Mouse (Mus musculus): ENCODE results near the gene Ifit1bl2.

The Ifit1bl2 gene

DNA sequence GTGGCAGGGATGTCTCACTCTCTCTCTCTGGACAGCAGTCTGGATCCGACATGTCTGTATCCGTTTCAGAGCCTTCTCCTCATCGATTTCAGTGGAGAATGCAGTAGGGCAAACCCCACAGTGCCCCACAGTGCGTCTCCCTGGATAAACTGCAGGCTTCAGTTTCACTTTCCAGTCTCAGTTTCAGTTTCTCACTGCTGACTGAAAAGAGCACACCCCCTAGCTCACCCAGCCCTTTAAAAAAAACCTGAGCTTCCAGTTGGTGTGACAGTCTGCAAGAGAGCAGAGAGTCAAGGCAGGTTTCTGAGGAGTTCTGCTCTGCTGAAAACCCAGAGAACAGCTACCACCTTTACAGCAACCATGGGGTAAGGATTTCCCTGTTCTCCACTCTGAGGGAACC, at the start of gene Ifit1bl2, which contains the start of gene Ifit1:
TSS of gene Ifit1bl2 (minus strand) at position 121 of the 400 bp plus-strand sequence.
TSS of gene Ifit1 (plus strand) at position 249 of the 400 bp plus-strand sequence.
- in situ Hi-C loops (cut with MboI, MseI): loop anchor here in 1 of 2 experiments (5.0 to 25.0 kb wide), 2 partner anchors 93 to 303 kb away; no protein-coding TSS in a partner anchor

DNA sequence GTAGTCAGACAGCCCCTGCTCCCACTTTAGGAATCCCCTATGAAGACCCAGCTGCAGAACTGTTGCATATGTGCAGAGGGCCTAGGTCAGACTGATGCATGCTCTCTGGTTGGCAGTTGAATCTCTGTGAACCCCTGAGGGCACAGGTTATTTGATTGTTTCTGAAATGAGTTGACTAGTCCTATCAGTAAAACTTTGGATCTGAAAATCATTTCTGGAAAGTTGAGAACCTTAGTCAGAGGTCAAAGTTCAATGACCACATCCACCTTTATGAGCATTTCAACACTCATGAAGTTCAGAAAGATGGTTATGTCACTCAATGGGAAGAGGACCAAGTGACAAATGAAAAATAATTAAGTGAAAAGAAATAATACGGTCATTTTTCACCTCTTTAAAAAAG, 45.0 kb upstream of the Ifit1bl2 start:
- in situ Hi-C loops (cut with MboI, MseI): loop anchor here in 1 of 2 experiments (5.0 kb wide), 1 partner anchor 1407 kb away; no protein-coding TSS in a partner anchor

- in situ Hi-C loops (cut with MboI, MseI): loop anchor here in 1 of 2 experiments (5.0 kb wide), 2 partner anchors 92 to 1407 kb away; no protein-coding TSS in a partner anchor
Observed at GRCm38 (mm10) chr19:34684857-34685256, 44.3 kb upstream of the Ifit1bl2 start.

DNA sequence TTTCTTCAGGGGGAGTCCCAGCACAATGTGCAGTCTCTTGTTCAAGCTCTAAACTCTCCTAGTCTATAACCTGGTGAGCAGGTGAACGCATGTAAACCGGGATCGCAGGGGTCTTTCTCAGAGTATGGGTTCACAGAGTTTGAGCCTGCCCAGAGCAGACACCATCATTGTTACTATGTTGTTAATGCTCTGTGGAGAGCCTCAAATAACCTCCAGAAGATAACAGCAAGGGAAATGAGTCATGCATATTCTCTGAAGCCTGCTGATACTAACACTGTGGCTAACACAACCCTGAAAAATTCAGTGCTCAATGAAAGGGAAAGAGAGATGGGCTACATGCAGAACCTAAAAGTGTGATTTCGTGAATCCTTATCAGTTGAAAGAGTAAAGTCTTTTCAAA, 37.9 kb upstream of the Ifit1bl2 start:
- in situ Hi-C loops (cut with MboI, MseI): loop anchor here (5.0 kb wide), 3 partner anchors 89 to 449 kb away; no protein-coding TSS in a partner anchor

- in situ Hi-C loops (cut with MboI, MseI): loop anchor here in 1 of 2 experiments (5.0 kb wide), 1 partner anchor 1404 kb away; no protein-coding TSS in a partner anchor
Observed at GRCm38 (mm10) chr19:34673476-34673875, 32.9 kb upstream of the Ifit1bl2 start.

DNA sequence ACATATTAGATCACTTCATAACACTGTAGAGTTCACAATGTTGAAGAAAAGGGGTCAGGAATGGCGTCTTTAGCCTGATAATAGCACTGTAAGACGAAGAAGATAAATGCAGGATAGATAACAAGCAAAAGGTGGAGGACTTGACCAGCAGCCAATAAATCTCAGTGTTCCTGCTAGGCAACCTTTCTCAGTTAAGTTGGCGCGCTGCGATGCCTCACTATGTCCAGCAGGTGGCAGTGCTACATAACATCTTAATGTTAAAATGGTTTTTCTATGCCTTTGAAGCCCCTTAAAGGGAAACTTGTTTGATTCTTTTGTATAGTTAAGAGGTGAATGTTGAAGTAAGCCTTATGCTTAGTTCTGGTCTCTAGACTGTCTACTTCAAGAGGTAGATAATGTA, 25.6 kb upstream of the Ifit1bl2 start:
- in situ Hi-C loops (cut with MboI, MseI): loop anchor here in 1 of 2 experiments (10.0 kb wide), 1 partner anchor 331 kb away; no protein-coding TSS in a partner anchor

GRCm38 (mm10) chr19:34662740-34663139, 22.2 kb upstream of the Ifit1bl2 start:
- in situ Hi-C loops (cut with MboI, MseI): loop anchor here in 1 of 2 experiments (10.0 kb wide), 1 partner anchor 328 kb away; no protein-coding TSS in a partner anchor

DNA sequence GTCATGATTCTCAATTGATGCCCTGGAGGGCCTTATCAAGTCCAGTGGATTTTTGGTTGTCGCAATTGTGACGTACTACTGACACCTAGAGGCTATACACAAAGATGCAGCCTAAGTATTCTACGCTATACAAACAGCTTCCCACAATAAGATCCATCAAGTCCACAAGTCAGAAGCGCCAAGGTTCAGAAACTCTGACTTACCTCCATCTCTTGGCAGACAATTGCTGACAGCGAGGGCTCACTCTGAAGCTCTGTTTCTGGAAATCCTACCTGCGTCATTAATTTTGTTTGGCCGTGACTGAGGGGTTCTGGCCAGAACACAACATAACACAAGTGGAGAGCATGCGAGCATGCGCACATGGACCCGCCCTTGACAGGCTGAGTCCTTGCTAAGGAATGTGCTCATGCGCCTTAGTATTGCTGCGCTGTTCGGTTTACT, 21.5 kb upstream of the Ifit1bl2 start:
- in situ Hi-C loops (cut with MboI, MseI): loop anchor here in 1 of 2 experiments (10.0 kb wide), 1 partner anchor 327 kb away; no protein-coding TSS in a partner anchor

- in situ Hi-C loops (cut with MboI, MseI): loop anchor here in 1 of 2 experiments (10.0 kb wide), 1 partner anchor 112 kb away; no protein-coding TSS in a partner anchor
Observed at GRCm38 (mm10) chr19:34656511-34657298, 16.2 kb upstream of the Ifit1bl2 start.

GRCm38 (mm10) chr19:34655227-34655805, 14.8 kb upstream of the Ifit1bl2 start:
- in situ Hi-C loops (cut with MboI, MseI): loop anchor here in 1 of 2 experiments (10.0 kb wide), 1 partner anchor 111 kb away; no protein-coding TSS in a partner anchor

GRCm38 (mm10) chr19:34650997-34651396, 10.5 kb upstream of the Ifit1bl2 start:
- in situ Hi-C loops (cut with MboI, MseI): loop anchor here (5.0 to 10.0 kb wide), 2 partner anchors 106 to 149 kb away; no protein-coding TSS in a partner anchor

DNA sequence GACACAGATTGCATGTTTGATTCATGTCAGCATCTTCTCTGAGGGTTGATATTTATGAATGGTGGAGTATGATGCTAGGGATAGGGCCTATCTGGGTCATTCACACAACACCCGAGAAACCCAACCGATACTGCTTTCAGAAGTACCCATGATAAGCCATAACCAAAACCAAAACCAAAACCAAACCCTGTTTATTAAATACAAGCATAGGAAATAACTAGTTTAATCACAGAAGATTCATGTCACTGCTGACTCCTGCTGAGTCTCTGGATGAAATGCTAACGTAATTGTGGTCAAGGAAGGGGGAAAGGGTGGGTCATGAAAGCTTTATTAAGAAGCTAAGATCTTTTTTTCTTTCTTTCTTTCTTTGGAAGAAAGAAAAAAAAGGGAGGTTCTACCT, 9.7 kb upstream of the Ifit1bl2 start:
- in situ Hi-C loops (cut with MboI, MseI): loop anchor here (5.0 to 10.0 kb wide), 2 partner anchors 105 to 148 kb away; no protein-coding TSS in a partner anchor

- in situ Hi-C loops (cut with MboI, MseI): loop anchor here in 1 of 2 experiments (25.0 kb wide), 1 partner anchor 310 kb away; no protein-coding TSS in a partner anchor
Observed at GRCm38 (mm10) chr19:34647630-34648029, 7.1 kb upstream of the Ifit1bl2 start.

DNA sequence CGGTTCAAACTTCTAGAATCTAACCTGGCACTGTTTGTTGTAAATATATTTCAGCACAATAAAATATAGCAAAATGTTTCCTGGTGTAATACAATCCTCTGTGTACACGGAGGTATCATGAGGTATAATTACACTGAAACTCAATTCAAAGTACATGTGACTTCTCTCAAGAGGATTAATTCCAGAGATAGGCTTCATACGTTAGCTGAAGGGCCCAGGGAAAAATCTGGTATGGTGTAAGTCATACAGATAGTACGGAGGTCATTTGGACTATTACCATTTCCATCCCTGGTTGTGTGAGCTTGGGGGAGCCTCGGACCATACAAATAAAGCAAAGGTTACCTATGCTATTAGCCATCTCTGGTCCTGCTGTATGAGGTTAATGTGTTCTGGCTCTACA, 2.1 kb upstream of the Ifit1bl2 start:
- in situ Hi-C loops (cut with MboI, MseI): loop anchor here in 1 of 2 experiments (5.0 to 25.0 kb wide), 2 partner anchors 95 to 305 kb away; no protein-coding TSS in a partner anchor

- in situ Hi-C loops (cut with MboI, MseI): loop anchor here in 1 of 2 experiments (25.0 kb wide), 1 partner anchor 300 kb away; no protein-coding TSS in a partner anchor
Observed at GRCm38 (mm10) chr19:34636933-34637557, 3.5 kb downstream of the Ifit1bl2 start.

DNA sequence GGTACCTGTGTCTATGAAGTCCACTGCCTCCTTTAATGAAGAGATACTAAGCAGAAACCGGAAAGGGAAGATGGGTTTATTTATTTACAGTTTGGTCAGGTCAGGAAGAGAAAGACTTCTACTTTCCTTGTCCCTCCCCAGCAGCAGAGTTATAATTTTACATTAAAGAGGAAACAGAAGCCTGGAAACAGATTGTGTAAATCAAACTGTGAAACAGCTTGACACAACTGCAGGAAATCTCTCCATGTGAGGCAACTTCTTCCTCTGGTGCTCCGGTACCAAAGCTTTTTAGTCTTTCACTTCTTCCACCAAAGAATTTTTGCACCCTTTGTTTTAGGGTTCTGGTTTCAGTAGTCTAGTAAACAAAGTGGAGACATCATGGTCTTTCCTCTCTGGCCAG, 7.1 kb downstream of the Ifit1bl2 start:
- in situ Hi-C loops (cut with MboI, MseI): loop anchor here in 1 of 2 experiments (25.0 kb wide), 1 partner anchor 296 kb away; no protein-coding TSS in a partner anchor

GRCm38 (mm10) chr19:34631487-34631886, 9.1 kb downstream of the Ifit1bl2 start:
- in situ Hi-C loops (cut with MboI, MseI): loop anchor here in 1 of 2 experiments (25.0 kb wide), 1 partner anchor 294 kb away; no protein-coding TSS in a partner anchor

GRCm38 (mm10) chr19:34627496-34627895, 13.0 kb downstream of the Ifit1bl2 start:
- in situ Hi-C loops (cut with MboI, MseI): loop anchor here in 1 of 2 experiments (25.0 kb wide), 1 partner anchor 290 kb away; no protein-coding TSS in a partner anchor

DNA sequence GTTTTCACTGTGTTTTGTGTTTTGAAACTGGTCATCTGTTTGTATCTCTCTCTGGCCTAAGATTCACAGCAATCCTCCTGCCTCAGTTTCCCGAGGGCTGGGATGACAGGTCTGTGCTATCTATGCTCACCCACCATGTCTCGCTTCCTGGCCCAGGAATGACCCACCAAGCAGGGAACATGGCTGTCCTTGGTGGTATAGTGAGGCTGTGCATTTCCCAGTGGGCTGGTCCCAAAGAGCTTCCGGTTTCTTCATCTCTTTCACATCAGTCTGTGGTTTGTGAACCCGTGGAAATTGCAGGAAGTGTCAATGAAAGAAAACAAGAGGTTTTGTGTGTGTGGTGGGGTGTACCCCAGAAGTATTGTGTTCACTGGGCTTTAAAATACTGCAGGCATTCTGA, 15.9 kb downstream of the Ifit1bl2 start:
- in situ Hi-C loops (cut with MboI, MseI): loop anchor here (5.0 to 25.0 kb wide), 2 partner anchors 82 to 287 kb away; no protein-coding TSS in a partner anchor

- in situ Hi-C loops (cut with MboI, MseI): loop anchor here in 1 of 2 experiments (5.0 kb wide), 1 partner anchor 81 kb away; no protein-coding TSS in a partner anchor
Observed at GRCm38 (mm10) chr19:34623781-34624180, 16.8 kb downstream of the Ifit1bl2 start.
